Mouse (Mus musculus) heart, embryonic 13.5 days (tissue): ENCODE measurements around the gene Map2k6. TPM values are rescaled to one million over a fixed set of nuclear protein-coding genes. Genes with fewer than 3 reads are reported as not detected.

ENCODE experiments used
- ATAC-seq: fragments of 200-750 bp; cut with Nextera tagmentation; 2 replicates; pipeline ENCODE4 v1.8.0; 2017; ENCODE audit warnings: moderate TSS enrichment; ENCODE audit not compliant: insufficient number of reproducible peaks, low FRiP score, low TSS enrichment; ENCODE audit errors: extremely low read depth
- H3K27ac ChIP-seq: fragments of 300-500 bp; sonication (generic); replicated peaks from 2 replicates; pipeline ENCODE4 v1.5.1; 2015; ENCODE audit warnings: moderate library complexity, mild to moderate bottlenecking, inconsistent platforms
- H3K27me3 ChIP-seq: fragments of 300-500 bp; sonication (generic); replicated peaks from 2 replicates; pipeline ENCODE4 v1.6.1; 2015; ENCODE audit warnings: mild to moderate bottlenecking, inconsistent platforms
- H3K36me3 ChIP-seq: fragments of 300-500 bp; sonication (generic); 2 replicates; pipeline ENCODE4 v1.6.1; 2015; ENCODE audit warnings: mild to moderate bottlenecking, inconsistent platforms
- H3K4me1 ChIP-seq: fragments of 300-500 bp; sonication (generic); 2 replicates; pipeline ENCODE4 v1.6.1; 2015; ENCODE audit warnings: inconsistent platforms
- H3K4me2 ChIP-seq: fragments of 300-500 bp; sonication (generic); 2 replicates; pipeline ENCODE4 v1.6.1; 2015; ENCODE audit warnings: inconsistent platforms, mild to moderate bottlenecking, moderate library complexity
- H3K4me3 ChIP-seq: fragments of 300-500 bp; sonication (generic); 2 replicates; pipeline ENCODE4 v1.5.1; 2015; ENCODE audit warnings: moderate library complexity, mild to moderate bottlenecking, inconsistent platforms
- H3K9ac ChIP-seq: fragments of 300-500 bp; sonication (generic); 2 replicates; pipeline ENCODE4 v1.6.1; 2015; ENCODE audit warnings: inconsistent platforms, mild to moderate bottlenecking, moderate library complexity
- H3K9me3 ChIP-seq: fragments of 300-500 bp; sonication (generic); 2 replicates; pipeline ENCODE4 v1.6.1; 2016; ENCODE audit warnings: inconsistent platforms
- WGBS: fragments of 180-500 bp; shearing (Covaris S2); methylation state at CpG from one replicate; pipeline ENCODE4 v1.1.7; 2015; ENCODE audit warnings: mixed read lengths; 5-methylcytosine and 5-hydroxymethylcytosine counted together
- polyA plus RNA-seq: library from polyadenylated mRNA; unstranded; fragments of >200 nt; fragmentation: Nextera tagmentation; extraction: Ambion mirVana; gene quantifications from 2 replicates; pipeline ENCODE4 v1.2.1, GENCODE M21; 2015

Gene Map2k6
- polyA plus RNA-seq, 1 experiment from 2014 or later: 14.4 TPM

DNA sequence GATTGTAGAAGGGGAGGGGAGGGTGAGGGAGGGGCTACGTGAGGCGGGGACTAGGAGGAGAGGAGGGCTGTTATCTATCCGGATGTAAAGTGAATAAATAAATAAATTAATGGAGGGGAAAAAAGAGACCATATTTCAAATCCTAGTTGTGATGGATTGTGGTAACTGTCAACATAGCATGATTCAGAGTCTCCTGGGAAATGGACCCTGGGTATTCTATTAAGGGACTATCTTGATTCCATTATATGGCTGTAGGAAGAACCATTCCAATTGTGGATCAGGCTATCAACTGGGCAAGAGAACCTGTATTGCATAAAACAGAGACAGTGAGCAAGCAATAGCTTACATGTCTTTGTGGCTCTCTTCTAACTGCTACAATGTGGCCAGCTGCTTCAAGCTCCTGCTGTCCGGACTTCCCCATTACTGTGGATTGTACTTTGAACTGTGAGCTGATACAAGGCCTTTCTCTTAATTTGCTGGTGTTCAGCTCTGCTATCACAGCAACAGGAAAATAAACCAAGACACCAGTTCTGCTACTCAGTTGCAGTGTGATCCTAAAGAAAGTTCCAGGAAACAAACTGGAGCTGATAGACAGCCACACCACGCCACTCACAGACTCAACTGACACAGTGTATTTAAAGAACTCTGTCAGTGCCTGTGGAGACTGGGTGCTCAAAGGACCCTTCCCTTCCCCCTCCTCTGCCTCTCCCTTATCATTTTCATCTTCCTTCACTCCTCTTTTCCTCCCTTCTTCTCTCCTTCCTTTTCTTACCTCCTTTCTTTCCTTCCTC, 77.6 kb downstream of the Map2k6 start:
- Histone ChIP-seq H3K36me3 (no peaks in the 10 kb centered on the region), H3K4me3 (no peak overlapping the region), H3K9ac (no peak overlapping the region), H3K27me3 (no peaks in the 10 kb centered on the region), H3K9me3 (no peaks in the 10 kb centered on the region), H3K27ac (0 out of 2 replicates have a peak overlapping the region, but pooled peaks have one; percentile 24), H3K4me1 (peaks cover 38% of the 10 kb centered on the region), H3K4me2 (no peak overlapping the region)
- ATAC-seq: no peak
- 37% methylated on average over 5 of the region's 5 CpGs for WGBS

DNA sequence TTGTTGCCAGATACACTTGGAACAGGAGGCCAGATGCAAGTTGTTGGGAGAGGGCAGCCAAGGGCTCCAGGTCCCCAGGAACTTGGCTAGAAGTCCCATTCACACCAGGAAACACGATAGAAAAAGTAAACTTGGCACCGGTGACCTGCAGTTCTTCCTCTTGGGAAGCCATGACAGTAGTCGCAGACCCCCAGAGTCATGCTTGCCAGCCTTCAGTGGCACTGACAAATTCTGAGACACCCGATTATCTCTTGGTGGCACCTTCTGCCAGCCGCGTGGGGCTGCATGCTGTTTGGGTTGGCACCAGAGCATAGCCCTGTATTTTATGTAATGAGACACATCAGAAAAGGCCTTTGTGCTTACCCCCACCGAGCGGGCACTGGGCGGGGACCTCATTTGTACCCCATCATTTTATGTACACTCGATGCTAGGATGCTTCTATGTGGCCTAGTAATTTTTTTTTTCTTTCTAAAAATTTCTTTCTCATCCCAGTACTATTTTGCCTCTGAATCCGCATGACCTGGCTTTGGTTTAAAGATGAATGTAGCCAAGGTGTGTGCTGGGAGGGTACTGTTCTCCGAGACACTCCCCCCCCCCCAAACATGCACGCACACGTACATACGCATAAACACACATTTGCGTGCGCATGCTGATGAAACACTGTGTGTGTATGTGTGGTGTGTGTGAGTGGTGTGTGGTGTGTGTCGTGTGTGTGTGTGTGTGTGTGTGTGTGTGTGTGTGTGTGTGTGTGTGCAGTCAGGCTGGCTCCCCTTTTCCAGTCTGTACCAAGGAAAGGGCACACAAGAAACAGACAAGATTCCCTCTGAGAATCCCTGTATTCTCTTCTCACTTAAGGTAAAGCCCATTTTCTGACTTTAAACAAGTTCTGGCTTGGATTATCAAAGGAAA, 79.3 kb downstream of the Map2k6 start:
- H3K4me1 ChIP-seq: peaks cover 38% of the 10 kb centered on the region
- H3K36me3 ChIP-seq: no peaks in the 10 kb centered on the region
- H3K9ac ChIP-seq: 0 out of 2 replicates have a peak overlapping the region, but pooled peaks have one; percentile 19
- H3K9me3 ChIP-seq: no peaks in the 10 kb centered on the region
- H3K27ac ChIP-seq: no peak overlapping the region
- no peak for ATAC-seq
- 61% methylated on average over 18 of the region's 18 CpGs for WGBS
- no peak overlapping the region for H3K4me3 ChIP-seq
- H3K27me3 ChIP-seq: no peaks in the 10 kb centered on the region
- no peak overlapping the region for H3K4me2 ChIP-seq

DNA sequence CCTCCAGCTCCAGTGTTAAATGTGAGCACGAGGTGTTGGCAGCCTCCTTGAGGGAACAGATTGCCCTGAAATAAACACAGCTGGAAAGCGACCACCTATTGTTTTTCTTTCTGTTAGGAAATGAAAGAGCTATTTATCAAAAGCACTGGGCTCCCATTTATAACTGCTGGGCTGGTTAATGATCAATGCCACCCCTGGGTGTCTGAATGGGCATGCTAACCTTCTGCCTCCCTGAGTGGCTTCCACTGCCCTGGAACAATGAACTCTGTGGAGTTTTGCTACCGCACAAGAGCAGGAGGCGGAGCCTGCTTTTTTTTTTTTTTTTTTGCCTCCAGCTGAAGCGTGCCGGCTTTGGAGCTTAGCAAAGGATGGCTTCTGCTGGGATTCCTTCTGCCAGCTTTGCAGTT, 80.1 kb downstream of the Map2k6 start:
- WGBS: 0% methylated on average over 5 of the region's 6 CpGs
- Histone ChIP-seq H3K4me2 (peak overlapping the region; percentile 67), H3K27me3 (no peaks in the 10 kb centered on the region), H3K4me3 (peak overlapping the region; percentile 39), H3K27ac (no peak overlapping the region), H3K9me3 (no peaks in the 10 kb centered on the region), H3K4me1 (peaks cover 38% of the 10 kb centered on the region), H3K36me3 (no peaks in the 10 kb centered on the region), H3K9ac (peak overlapping the region; percentile 67)
- ATAC-seq: no peak

DNA sequence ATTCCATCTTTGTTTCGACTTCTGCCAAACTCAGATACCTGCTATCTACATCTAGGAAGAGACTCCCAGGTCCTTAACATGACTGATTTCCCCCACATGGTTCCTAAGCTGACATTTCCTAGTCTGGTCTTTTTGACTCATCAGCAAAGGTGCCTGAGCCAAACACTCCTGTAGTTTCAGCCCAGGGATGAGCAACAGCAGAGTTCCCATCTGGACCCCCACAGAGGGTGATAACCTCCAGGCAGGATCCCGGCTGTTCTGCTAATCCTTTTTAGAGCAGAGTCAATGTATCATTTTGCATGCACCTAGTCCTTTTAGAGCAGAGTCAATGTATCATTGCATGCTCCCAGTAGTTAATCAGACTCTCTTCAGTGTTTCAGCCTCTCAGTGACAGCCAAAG, 82.5 kb downstream of the Map2k6 start:
- no peak overlapping the region for H3K4me2 ChIP-seq
- no peak overlapping the region for H3K27ac ChIP-seq
- no peak for ATAC-seq
- H3K9me3 ChIP-seq: no peaks in the 10 kb centered on the region
- WGBS: 43% methylated on average over 2 of the region's 2 CpGs
- no peaks in the 10 kb centered on the region for H3K36me3 ChIP-seq
- no peaks in the 10 kb centered on the region for H3K27me3 ChIP-seq
- H3K4me3 ChIP-seq: no peak overlapping the region
- peaks cover 36% of the 10 kb centered on the region for H3K4me1 ChIP-seq
- no peak overlapping the region for H3K9ac ChIP-seq

DNA sequence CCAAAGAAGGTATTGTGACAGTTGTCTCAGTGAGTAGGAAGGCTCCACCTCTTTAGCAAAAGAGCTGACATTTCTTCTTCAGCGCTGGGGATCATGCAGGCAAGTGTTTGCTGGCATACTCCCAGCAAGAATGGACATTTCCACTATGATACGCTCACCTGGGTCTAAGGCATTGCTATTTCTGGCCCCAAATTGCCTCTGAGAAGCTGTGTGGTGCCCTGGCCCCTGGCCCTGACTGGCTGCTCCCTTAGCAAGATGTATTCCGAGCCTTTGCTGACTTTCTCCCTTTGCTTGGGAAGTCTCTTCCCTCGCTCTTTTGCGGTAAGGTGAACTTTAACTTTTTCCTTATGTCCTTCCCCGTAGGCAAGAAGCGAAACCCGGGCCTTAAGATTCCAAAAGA, 83.3 kb downstream of the Map2k6 start:
- no peak overlapping the region for H3K4me3 ChIP-seq
- H3K9ac ChIP-seq: no peak overlapping the region
- H3K27ac ChIP-seq: no peak overlapping the region
- no peak for ATAC-seq
- whole genome bisulfite sequencing: 80% methylated on average over 8 of the region's 8 CpGs
- peaks cover 29% of the 10 kb centered on the region for H3K4me1 ChIP-seq
- H3K36me3 ChIP-seq: 0 out of 2 replicates have a peak, but pooled peaks cover 4% of the 10 kb centered on the region
- no peak overlapping the region for H3K4me2 ChIP-seq
- no peaks in the 10 kb centered on the region for H3K27me3 ChIP-seq
- no peaks in the 10 kb centered on the region for H3K9me3 ChIP-seq

DNA sequence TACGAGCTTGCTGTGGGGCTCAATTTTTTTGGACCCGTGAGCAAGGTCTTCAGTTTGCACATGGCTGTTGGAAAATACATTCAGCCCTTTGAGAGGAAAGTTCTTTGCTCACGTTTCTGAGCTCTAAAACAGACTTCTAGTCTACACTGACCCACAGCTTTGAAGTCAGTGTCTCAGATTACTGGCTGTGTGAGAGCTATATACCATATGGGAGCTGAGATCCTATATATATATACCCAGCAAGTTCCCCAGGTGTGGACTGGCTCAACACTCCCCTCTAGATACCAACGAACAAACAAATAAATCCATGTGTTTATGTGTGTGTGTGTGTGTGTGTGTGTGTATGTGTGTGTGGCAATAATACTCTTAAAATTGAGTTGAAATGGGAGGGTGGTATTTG, 83.7 kb downstream of the Map2k6 start:
- Histone ChIP-seq H3K4me3 (no peak overlapping the region), H3K36me3 (0 out of 2 replicates have a peak, but pooled peaks cover 4% of the 10 kb centered on the region), H3K27ac (no peak overlapping the region), H3K4me2 (no peak overlapping the region), H3K4me1 (peaks cover 24% of the 10 kb centered on the region), H3K27me3 (no peaks in the 10 kb centered on the region), H3K9me3 (no peaks in the 10 kb centered on the region), H3K9ac (no peak overlapping the region)
- no peak for ATAC-seq
- WGBS: 81% methylated on average over 4 of the region's 4 CpGs

DNA sequence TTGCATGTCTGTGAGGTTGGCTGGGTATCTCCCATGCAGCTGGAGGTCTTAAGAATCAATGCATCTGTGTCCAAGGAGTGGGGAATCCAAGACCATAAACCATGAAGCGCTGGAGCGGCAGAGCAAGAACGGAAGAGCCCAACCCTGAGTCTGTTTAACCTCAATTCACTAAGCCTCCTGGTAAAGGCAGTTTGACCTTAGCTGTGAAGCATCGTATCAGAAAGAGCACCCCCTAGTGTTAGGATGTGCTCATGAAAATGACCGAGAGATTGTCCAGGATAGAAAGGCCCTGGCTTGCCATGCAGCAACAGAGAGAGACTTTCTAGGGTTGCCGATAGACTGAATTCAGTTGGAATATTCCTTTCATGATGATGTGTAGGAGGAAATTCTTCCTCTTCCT, 84.2 kb downstream of the Map2k6 start:
- no peak overlapping the region for H3K9ac ChIP-seq
- no peak overlapping the region for H3K4me3 ChIP-seq
- H3K27ac ChIP-seq: no peak overlapping the region
- no peaks in the 10 kb centered on the region for H3K9me3 ChIP-seq
- H3K4me1 ChIP-seq: peaks cover 19% of the 10 kb centered on the region
- H3K4me2 ChIP-seq: no peak overlapping the region
- H3K27me3 ChIP-seq: no peaks in the 10 kb centered on the region
- WGBS: 21% methylated on average over 6 of the region's 6 CpGs
- 0 out of 2 replicates have a peak, but pooled peaks cover 4% of the 10 kb centered on the region for H3K36me3 ChIP-seq
- no peak for ATAC-seq

DNA sequence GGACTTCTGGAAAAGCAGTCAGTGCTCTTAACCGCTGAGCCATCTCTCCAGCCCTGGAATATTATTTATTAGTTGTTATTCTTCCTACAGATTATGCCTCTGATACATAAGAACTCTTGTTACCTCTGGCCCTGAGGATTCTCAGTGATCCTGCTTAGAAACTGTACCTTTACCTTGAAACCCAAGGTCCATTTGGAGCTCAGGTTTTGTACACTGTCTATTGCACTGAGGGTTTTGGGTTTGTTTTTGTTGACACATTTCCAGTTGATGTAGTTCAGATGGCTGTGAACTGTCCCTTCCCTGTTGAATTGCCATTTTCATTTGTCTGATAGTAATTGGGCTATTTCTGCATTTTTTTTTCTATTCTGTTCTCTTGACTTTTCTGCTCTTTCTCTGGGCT, 85.5 kb downstream of the Map2k6 start:
- H3K27ac ChIP-seq: no peak overlapping the region
- H3K36me3 ChIP-seq: 0 out of 2 replicates have a peak, but pooled peaks cover 4% of the 10 kb centered on the region
- H3K4me2 ChIP-seq: no peak overlapping the region
- H3K27me3 ChIP-seq: no peaks in the 10 kb centered on the region
- no peak overlapping the region for H3K9ac ChIP-seq
- H3K4me3 ChIP-seq: no peak overlapping the region
- H3K9me3 ChIP-seq: no peaks in the 10 kb centered on the region
- WGBS: 100% methylated on average over 1 of the region's 1 CpGs
- ATAC-seq: no peak
- peaks cover 9% of the 10 kb centered on the region for H3K4me1 ChIP-seq

DNA sequence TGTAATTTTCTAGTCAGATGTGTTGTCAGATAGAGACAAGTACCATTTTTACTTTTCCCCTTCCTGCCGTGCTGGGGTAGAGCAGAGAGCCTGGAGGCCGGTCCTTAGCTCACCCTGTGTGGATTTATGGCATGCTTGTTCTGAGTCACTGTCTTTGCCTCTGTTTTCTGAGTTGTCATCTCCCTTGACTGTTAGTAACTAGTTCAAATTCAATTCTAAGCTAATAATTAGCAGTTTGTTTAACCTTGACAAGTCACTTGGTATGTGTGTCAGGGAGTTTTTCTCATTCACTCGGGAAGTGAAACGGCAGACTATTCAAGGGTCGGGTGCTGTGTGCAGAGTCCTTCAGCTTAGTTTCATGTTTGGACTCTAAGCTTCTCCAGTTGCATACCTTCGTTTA, 86.2 kb downstream of the Map2k6 start:
- H3K4me1 ChIP-seq: peaks cover 2% of the 10 kb centered on the region; the same call in 1 of the 2 replicates
- WGBS: 71% methylated on average over 6 of the region's 6 CpGs
- H3K9me3 ChIP-seq: no peaks in the 10 kb centered on the region

DNA sequence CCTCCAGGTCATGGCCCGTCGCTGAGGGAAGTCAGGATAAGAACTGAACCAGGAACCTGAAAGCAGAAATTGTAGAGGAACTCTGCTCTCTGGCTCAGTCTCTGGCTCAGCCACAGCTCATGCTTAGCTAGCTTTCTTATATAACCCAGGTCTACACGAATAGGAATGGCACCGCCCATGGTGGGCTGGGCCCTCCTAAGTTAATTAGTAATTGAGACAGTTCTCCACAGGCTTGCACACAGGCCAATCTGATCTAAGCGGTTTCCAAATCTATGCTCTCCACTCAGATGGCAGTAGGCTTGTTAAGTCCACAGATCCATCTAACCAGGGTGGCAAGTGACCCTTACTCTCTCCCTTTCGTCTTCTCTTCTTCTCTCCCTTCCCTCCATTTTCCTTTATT, 88.9 kb downstream of the Map2k6 start:
- no peak overlapping the region for H3K4me2 ChIP-seq
- H3K4me3 ChIP-seq: no peak overlapping the region
- H3K27me3 ChIP-seq: no peaks in the 10 kb centered on the region
- peaks cover 18% of the 10 kb centered on the region for H3K36me3 ChIP-seq
- no peak overlapping the region for H3K9ac ChIP-seq
- no peaks in the 10 kb centered on the region for H3K9me3 ChIP-seq
- H3K27ac ChIP-seq: no peak overlapping the region
- 87% methylated on average over 6 of the region's 6 CpGs for WGBS
- H3K4me1 ChIP-seq: no peaks in the 10 kb centered on the region
- ATAC-seq: no peak

More for the DNA sequence above, 86.2 kb downstream of the Map2k6 start:
- ATAC-seq: no peak
- Histone ChIP-seq H3K36me3 (0 out of 2 replicates have a peak, but pooled peaks cover 4% of the 10 kb centered on the region), H3K4me2 (no peak overlapping the region), H3K27ac (no peak overlapping the region), H3K27me3 (no peaks in the 10 kb centered on the region), H3K9ac (no peak overlapping the region), H3K4me3 (no peak overlapping the region)

DNA sequence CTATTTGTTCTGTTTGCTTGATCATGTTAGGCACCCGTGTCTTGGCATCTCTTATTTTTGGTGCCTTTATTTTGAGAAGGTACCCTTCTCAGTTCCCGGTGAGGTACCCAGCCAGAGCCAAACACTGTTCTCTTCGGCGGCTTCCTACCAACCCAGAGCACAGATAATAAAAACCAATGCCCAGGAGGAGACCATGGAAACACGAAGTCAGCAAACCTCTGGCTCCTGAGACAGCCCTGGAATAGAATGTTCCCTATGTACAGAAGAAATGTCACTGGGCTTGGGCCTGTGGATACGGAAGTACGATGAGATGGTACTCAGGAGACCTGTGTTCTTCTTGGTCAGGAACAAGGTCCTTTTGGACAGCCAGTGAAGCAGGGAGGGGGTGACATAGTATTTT, 89.4 kb downstream of the Map2k6 start:
- WGBS: 87% methylated on average over 7 of the region's 7 CpGs
- H3K27ac ChIP-seq: no peak overlapping the region

More for the DNA sequence above, 89.4 kb downstream of the Map2k6 start:
- no peaks in the 10 kb centered on the region for H3K9me3 ChIP-seq
- H3K4me1 ChIP-seq: no peaks in the 10 kb centered on the region
- no peak overlapping the region for H3K4me3 ChIP-seq
- ATAC-seq: no peak
- no peak overlapping the region for H3K9ac ChIP-seq
- no peak overlapping the region for H3K4me2 ChIP-seq
- H3K27me3 ChIP-seq: no peaks in the 10 kb centered on the region
- H3K36me3 ChIP-seq: peaks cover 23% of the 10 kb centered on the region
